Mouse (Mus musculus) neural tube, embryonic 14.5 days (tissue): ENCODE results near the gene Npepl1. TPM values are rescaled to one million over a fixed set of nuclear protein-coding genes. Genes with fewer than 3 reads are reported as not detected.

Experiments used
- ATAC-seq: fragments of 200-750 bp; cut with Nextera tagmentation; 2 replicates; pipeline ENCODE4 v1.8.0; 2017; ENCODE audit warnings: low read depth, mild to moderate bottlenecking, moderate TSS enrichment, moderate library complexity
- H3K27ac ChIP-seq: fragments of 300-500 bp; sonication (generic); 2 replicates; pipeline ENCODE4 v1.5.1; 2014; ENCODE audit warnings: low read depth, mild to moderate bottlenecking, control low read depth, low read length, moderate library complexity, mixed read lengths
- H3K27me3 ChIP-seq: fragments of 300-500 bp; sonication (generic); 2 replicates; pipeline ENCODE4 v1.6.1; 2014; ENCODE audit warnings: low read length; ENCODE audit not compliant: control insufficient read depth, insufficient read depth
- H3K36me3 ChIP-seq: fragments of 300-500 bp; sonication (generic); 2 replicates; pipeline ENCODE4 v1.6.1; 2014; ENCODE audit warnings: low read length, mixed read lengths; ENCODE audit not compliant: control insufficient read depth, insufficient read depth
- H3K4me1 ChIP-seq: fragments of 300-500 bp; sonication (generic); 2 replicates; pipeline ENCODE4 v1.6.1; 2014; ENCODE audit warnings: low read length; ENCODE audit not compliant: control insufficient read depth, insufficient read depth
- H3K4me2 ChIP-seq: fragments of 300-500 bp; sonication (generic); 2 replicates; pipeline ENCODE4 v1.6.1; 2014; ENCODE audit warnings: mild to moderate bottlenecking, low read depth, low read length, control low read depth
- H3K4me3 ChIP-seq: fragments of 300-500 bp; sonication (generic); 2 replicates; pipeline ENCODE4 v1.5.1; 2014; ENCODE audit warnings: low read depth, low read length, control low read depth, mixed read lengths
- H3K9ac ChIP-seq: fragments of 300-500 bp; sonication (generic); replicated peaks from 2 replicates; pipeline ENCODE4 v1.6.1; 2014; ENCODE audit warnings: low read depth, mild to moderate bottlenecking, control low read depth, low read length, mixed read lengths
- H3K9me3 ChIP-seq: fragments of 300-500 bp; sonication (generic); 2 replicates; pipeline ENCODE4 v1.6.1; 2016; ENCODE audit warnings: low read length; ENCODE audit not compliant: control insufficient read depth
- WGBS: fragments of 180-500 bp; shearing (Covaris S2); extraction: QIAGEN DNeasy Blood & Tissue Kit; methylation state at CpG from one replicate; pipeline ENCODE4 v1.1.7; 2014; 5-methylcytosine and 5-hydroxymethylcytosine counted together
- polyA plus RNA-seq: library from polyadenylated mRNA; unstranded; fragments of >200 nt; fragmentation: Nextera tagmentation; extraction: Ambion mirVana; gene quantifications from 2 replicates; pipeline ENCODE4 v1.2.1, GENCODE M21; 2014

Gene Npepl1
- polyA plus RNA-seq, 1 experiment from 2014 or later = 7.7 TPM

GRCm38 (mm10) chr2:174119259-174119658 lies 9.1 kb downstream of the Npepl1 start:
- no peak overlapping the region for H3K27ac ChIP-seq
- no peak overlapping the region for H3K4me3 ChIP-seq
- 92% methylated on average over 11 of the region's 11 CpGs for WGBS
- no peaks in the 10 kb centered on the region for H3K9me3 ChIP-seq
- H3K36me3 ChIP-seq = no peaks in the 10 kb centered on the region
- no peak for ATAC-seq
- H3K4me1 ChIP-seq = no peaks in the 10 kb centered on the region
- no peaks in the 10 kb centered on the region for H3K27me3 ChIP-seq
- no peak overlapping the region for H3K9ac ChIP-seq
- no peak overlapping the region for H3K4me2 ChIP-seq

- Histone ChIP-seq H3K4me1 (no peaks in the 10 kb centered on the region), H3K27me3 (no peaks in the 10 kb centered on the region), H3K4me3 (no peak overlapping the region), H3K27ac (no peak overlapping the region), H3K9me3 (no peaks in the 10 kb centered on the region), H3K4me2 (no peak overlapping the region), H3K36me3 (no peaks in the 10 kb centered on the region), H3K9ac (no peak overlapping the region)
- 97% methylated on average over 19 of the region's 19 CpGs for WGBS
- ATAC-seq = no peak
Observed at GRCm38 (mm10) chr2:174120631-174121030, 10.5 kb downstream of the Npepl1 start.

- WGBS = 89% methylated on average over 12 of the region's 12 CpGs
- Histone ChIP-seq H3K27me3 (no peaks in the 10 kb centered on the region), H3K36me3 (no peaks in the 10 kb centered on the region), H3K27ac (no peak overlapping the region), H3K4me1 (peaks cover under 1% of the 10 kb centered on the region; the same call in 1 of the 2 replicates), H3K9ac (no peak overlapping the region), H3K9me3 (no peaks in the 10 kb centered on the region), H3K4me2 (no peak overlapping the region), H3K4me3 (no peak overlapping the region)
- ATAC-seq = no peak
Observed at GRCm38 (mm10) chr2:174121411-174121947, 11.3 kb downstream of the Npepl1 start.

DNA sequence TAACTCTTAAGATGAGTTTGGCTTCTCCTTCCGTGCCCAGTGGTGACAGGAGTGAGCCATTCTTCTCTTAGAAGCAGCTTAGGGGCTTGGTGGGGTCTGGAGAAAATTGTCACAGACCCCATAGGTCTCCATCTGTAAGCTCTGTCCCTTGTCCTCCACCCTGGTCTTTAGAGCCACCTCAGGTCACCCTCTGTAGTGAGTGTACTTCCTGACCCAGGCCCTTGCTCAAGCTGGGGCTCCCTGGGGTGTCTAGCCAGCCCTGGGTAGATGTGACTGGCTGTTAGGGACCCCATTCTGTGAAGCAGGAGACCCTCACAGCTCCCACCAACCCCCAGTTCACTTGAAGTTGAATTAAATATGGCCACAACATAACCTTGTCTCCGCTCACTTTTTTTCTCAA lies 12.2 kb downstream of the Npepl1 start:
- WGBS = 98% methylated on average over 2 of the region's 2 CpGs

DNA sequence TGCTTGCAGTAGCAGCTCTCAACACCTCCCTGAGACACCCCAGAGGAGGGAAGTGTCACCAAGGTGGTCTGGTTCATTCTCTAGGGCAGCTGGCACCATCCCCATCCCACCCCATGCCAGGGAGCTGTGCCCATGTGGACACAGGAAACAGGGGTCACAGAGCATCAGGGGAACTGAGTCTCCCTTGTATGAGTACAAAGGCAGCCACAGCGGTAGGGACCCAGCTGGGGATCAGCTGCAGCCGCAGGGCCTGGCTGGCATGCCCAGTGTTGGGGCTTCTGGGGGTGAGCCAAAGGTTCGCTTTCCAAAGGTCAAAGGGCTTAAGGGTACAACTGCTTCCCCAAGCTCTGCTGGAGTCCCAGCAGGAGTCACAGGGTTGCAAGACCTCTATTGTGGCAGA lies 13.6 kb downstream of the Npepl1 start:
- Histone ChIP-seq H3K36me3 (no peaks in the 10 kb centered on the region), H3K9ac (no peak overlapping the region), H3K4me1 (peaks cover 9% of the 10 kb centered on the region), H3K4me2 (no peak overlapping the region), H3K27me3 (no peaks in the 10 kb centered on the region), H3K9me3 (no peaks in the 10 kb centered on the region), H3K4me3 (no peak overlapping the region), H3K27ac (no peak overlapping the region)
- no peak for ATAC-seq
- WGBS = 78% methylated on average over 3 of the region's 3 CpGs

More for the DNA sequence above, 12.2 kb downstream of the Npepl1 start:
- no peak for ATAC-seq
- H3K9me3 ChIP-seq = no peaks in the 10 kb centered on the region
- H3K4me2 ChIP-seq = no peak overlapping the region
- H3K27me3 ChIP-seq = no peaks in the 10 kb centered on the region
- H3K9ac ChIP-seq = no peak overlapping the region
- H3K27ac ChIP-seq = no peak overlapping the region
- H3K36me3 ChIP-seq = no peaks in the 10 kb centered on the region
- H3K4me1 ChIP-seq = peaks cover 9% of the 10 kb centered on the region
- H3K4me3 ChIP-seq = no peak overlapping the region

- 10% methylated on average over 21 of the region's 21 CpGs for WGBS
- H3K4me3 ChIP-seq = no peak overlapping the region
- no peaks in the 10 kb centered on the region for H3K27me3 ChIP-seq
- H3K4me1 ChIP-seq = peaks cover 9% of the 10 kb centered on the region
- peak; percentile 81 for ATAC-seq
- 0 out of 2 replicates have a peak overlapping the region, but pooled peaks have one; percentile 12 for H3K9ac ChIP-seq
- H3K27ac ChIP-seq = no peak overlapping the region
- peak overlapping the region; percentile 20; the same call in 1 of the 2 replicates for H3K4me2 ChIP-seq
- H3K9me3 ChIP-seq = no peaks in the 10 kb centered on the region
- H3K36me3 ChIP-seq = no peaks in the 10 kb centered on the region
Observed at GRCm38 (mm10) chr2:174126522-174127375, 16.6 kb downstream of the Npepl1 start.

GRCm38 (mm10) chr2:174127376-174127713 lies 17.2 kb downstream of the Npepl1 start:
- Histone ChIP-seq H3K36me3 (no peaks in the 10 kb centered on the region), H3K4me2 (peak overlapping the region; percentile 20; the same call in 1 of the 2 replicates), H3K9me3 (no peaks in the 10 kb centered on the region), H3K27me3 (no peaks in the 10 kb centered on the region), H3K4me1 (peaks cover 9% of the 10 kb centered on the region), H3K9ac (no peak overlapping the region), H3K4me3 (no peak overlapping the region), H3K27ac (no peak overlapping the region)
- 25% methylated on average over 6 of the region's 6 CpGs for WGBS
- no peak; the same call in 1 of the 2 replicates for ATAC-seq

GRCm38 (mm10) chr2:174128926-174129325 lies 18.8 kb downstream of the Npepl1 start:
- H3K9ac ChIP-seq = no peak overlapping the region
- no peaks in the 10 kb centered on the region for H3K36me3 ChIP-seq
- H3K27me3 ChIP-seq = no peaks in the 10 kb centered on the region
- ATAC-seq = no peak
- WGBS = 82% methylated on average over 6 of the region's 6 CpGs
- no peaks in the 10 kb centered on the region for H3K9me3 ChIP-seq
- no peak overlapping the region for H3K27ac ChIP-seq
- H3K4me1 ChIP-seq = peaks cover 9% of the 10 kb centered on the region
- H3K4me2 ChIP-seq = no peak overlapping the region
- H3K4me3 ChIP-seq = no peak overlapping the region

DNA sequence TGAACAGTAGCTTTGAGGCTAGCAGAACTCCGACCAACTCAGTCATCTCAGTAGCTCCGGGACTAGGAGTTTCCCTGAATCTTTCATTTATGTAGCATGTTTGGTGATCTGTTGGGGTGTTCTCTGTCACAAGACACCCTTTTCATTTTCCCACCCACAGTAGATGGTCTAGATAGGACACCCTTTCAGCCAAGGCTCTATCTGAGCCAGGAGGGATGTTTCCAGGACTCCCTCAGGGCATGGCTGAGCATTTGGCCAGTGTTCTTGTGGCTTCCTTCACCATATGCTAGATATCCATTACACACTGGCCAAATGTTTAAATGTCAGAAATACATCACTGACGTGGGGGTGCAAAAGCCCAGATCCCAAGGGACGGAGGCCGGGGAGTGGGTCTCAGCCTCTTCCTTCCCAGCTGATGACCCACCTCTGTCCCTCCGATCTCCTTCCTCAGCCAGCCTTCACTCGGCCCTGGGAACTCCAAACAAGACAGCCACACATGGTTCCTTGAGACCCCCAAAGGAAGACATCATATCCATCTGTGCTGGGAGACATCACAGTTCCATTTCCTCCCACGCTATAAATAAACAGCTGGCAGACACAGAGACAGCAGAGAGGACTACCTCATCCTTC lies 20.4 kb downstream of the Npepl1 start:
- H3K4me1 ChIP-seq = peaks cover 9% of the 10 kb centered on the region
- no peak overlapping the region for H3K27ac ChIP-seq
- no peak overlapping the region for H3K4me2 ChIP-seq
- no peaks in the 10 kb centered on the region for H3K27me3 ChIP-seq
- 82% methylated on average over 8 of the region's 8 CpGs for WGBS
- H3K36me3 ChIP-seq = no peaks in the 10 kb centered on the region
- H3K9me3 ChIP-seq = no peaks in the 10 kb centered on the region
- no peak for ATAC-seq
- no peak overlapping the region for H3K4me3 ChIP-seq
- H3K9ac ChIP-seq = no peak overlapping the region
